Mouse (Mus musculus): Measurements from ENCODE around the gene Nrsn1.

GRCm38 (mm10) chr13:25218394-25218793 lies 51.9 kb downstream of the Nrsn1 start:
- no peak for TF ChIP-seq CTCF (IDR thresholded peaks at IDR 0.05; ENCODE audit: control insufficient read depth, insufficient read depth, low read length)
- TF ChIP-seq POLR2A (IDR thresholded peaks at IDR 0.05; ENCODE audit: borderline replicate concordance, control insufficient read depth, low read depth, low read length) = no peak
